Mouse (Mus musculus): ENCODE results near the gene Exd1.

- no peak for TF ChIP-seq EP300 (IDR thresholded peaks at IDR 0.05; ENCODE audit: low read depth)
- TF ChIP-seq CTCF (IDR thresholded peaks at IDR 0.05; ENCODE audit: low read depth), result no peak
These were observed 34.1 kb upstream of the Exd1 start for GRCm38 (mm10) chr2:119581571-119581970.

Data from liver, embryonic 14.5 days (tissue).